Mouse (Mus musculus) naive thymus-derived CD4-positive, alpha-beta T cell, adult 5 months (primary cell): ENCODE data around the gene Slc30a10. TPM values are rescaled to one million over a fixed set of nuclear protein-coding genes. Genes with fewer than 3 reads are reported as not detected.

ENCODE experiments used
- polyA plus RNA-seq: library from polyadenylated mRNA; unstranded; fragments of 100-300 nt; shearing (Covaris generic); gene quantifications from one replicate; pipeline ENCODE4 v1.2.1, GENCODE M21; 2017

Slc30a10 gene
- not detected for polyA plus RNA-seq

DNA sequence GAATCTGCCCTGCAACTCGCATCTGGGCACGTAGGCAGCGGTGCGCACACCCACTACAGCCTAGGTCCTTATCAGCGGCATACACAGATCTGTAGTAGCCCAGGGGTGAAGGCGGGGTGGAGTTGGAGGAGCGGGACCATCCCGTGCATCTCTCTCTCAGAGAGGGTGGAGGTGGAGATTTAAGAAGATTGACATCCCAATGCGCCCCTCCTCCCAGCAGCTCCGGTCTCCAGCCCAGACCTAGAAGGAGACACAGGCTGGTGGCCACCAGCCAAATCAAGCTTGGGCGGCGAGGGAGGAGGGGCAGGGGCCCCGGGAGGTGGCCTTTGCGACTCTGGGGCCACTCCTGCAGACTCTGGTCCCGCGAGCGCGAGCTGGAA is at the start of gene Slc30a10:
Gene Slc30a10 (plus strand): TSS at position 274 of the 380 bp plus-strand sequence.

Other genes starting within 250 kb of the Slc30a10 start
- 46.5 TPM for gene Iars2, start 125.5 kb upstream of the Slc30a10 start, polyA plus RNA-seq
- 38.9 TPM for gene Bpnt1, start 122.7 kb upstream of the Slc30a10 start, polyA plus RNA-seq
- 140 TPM for gene Eprs, start 91.8 kb upstream of the Slc30a10 start, polyA plus RNA-seq